Mouse (Mus musculus): Measurements from ENCODE around the gene Fancm. TPM values are rescaled to one million over a fixed set of nuclear protein-coding genes. Genes with fewer than 3 reads are reported as not detected.
A peak's percentile ranks its signal among the peaks of the same experiment; 100 is the strongest.
"Not testable (repeated sequence)": the region's sequence is repeated elsewhere in the genome, so short reads cannot be mapped to it uniquely, and the experiment has no call there.

Fancm gene
- total RNA-seq, 2 experiments from 2014 or later: 11.4 to 12.1 TPM

- no peak for DNase-seq (ENCODE audit: extremely low spot score in 1 of 2, low spot score in 2 of 2)
- intact Hi-C loops (cut with DNase I): no loop called here
Measured at GRCm38 (mm10) chr12:65113925-65114324, 38.5 kb downstream of the Fancm start.

GRCm38 (mm10) chr12:65114978-65115377 is 39.6 kb downstream of the Fancm start:
- DNase-seq (ENCODE audit: extremely low spot score in 1 of 2, low spot score in 2 of 2); intact Hi-C loops (cut with DNase I): not testable (repeated sequence)

DNA sequence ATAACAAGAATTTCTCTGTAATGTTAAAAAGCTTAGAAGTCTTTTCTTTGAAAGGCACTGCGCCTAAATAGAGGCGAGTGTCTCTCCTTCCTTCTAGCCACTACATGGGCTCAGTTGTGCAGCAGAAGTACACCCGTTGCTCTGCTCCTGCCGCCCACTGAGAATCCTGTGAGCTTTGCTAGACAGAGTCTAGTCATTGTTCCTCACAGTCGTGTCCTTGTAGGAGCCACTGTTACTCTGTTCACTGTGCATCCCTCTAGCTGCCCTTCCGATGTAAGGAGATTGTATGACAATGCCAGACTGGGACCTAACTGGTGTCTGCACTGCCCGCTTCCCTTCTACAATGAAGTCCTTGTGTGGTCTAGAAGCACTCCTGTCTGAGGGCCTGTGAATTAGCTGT is 43.6 kb downstream of the Fancm start:
- intact Hi-C loops (cut with DNase I): no loop called here
- DNase-seq (ENCODE audit: extremely low spot score in 1 of 2, low spot score in 2 of 2): peak in 1 of 2 experiments; percentile 2

DNA sequence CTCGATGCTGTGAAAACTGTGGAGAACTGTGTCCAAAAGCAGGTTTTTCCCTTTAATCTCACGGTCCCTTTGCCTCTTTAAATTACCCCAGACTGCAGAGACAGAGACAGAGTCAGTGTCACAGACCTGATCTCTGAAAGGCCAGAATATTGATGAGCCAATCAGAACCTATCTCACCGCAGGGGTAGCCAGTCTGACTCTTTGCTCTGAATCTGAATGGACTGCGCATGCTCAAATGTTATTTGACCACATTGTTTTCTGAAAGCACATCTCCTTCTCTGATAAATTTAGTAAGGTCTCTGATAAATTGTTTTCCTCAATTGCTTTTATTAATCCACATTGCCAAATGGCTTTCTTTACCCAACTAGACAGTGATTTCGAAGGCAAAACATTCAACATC is 44.0 kb downstream of the Fancm start:
- intact Hi-C loops (cut with DNase I): no loop called here
- no peak for DNase-seq (ENCODE audit: extremely low spot score in 1 of 2, low spot score in 2 of 2)

DNA sequence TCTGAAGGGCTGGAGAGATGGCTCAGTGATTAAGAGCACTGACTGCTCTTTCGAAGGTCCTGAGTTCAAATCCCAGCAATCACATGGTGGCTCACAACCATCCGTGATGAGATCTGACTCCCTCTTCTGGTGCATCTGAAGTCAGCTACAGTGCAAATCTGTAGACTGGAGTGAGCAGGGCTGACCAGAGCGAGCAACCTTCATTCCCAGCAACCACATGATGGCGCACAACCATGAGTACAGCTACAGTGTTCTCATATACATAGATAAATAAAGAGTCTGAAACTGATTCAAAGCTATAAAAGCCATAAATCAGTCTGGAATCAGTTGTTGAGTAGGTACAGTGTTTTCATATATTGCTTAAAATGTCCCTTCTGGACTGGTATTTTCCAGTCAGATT is 60.7 kb downstream of the Fancm start:
- DNase-seq (ENCODE audit: extremely low spot score in 1 of 2, low spot score in 2 of 2); intact Hi-C loops (cut with DNase I): not testable (repeated sequence)

GRCm38 (mm10) chr12:65172021-65172951 is 96.9 kb downstream of the Fancm start, which contains the start of gene Mis18bp1:
Mis18bp1 (minus strand) TSS chr12:65172604.
- peak; percentile 93 to 96 for DNase-seq (ENCODE audit: extremely low spot score in 1 of 2, low spot score in 2 of 2)
- intact Hi-C loops (cut with DNase I): no loop called here

- DNase-seq (ENCODE audit: extremely low spot score in 1 of 2, low spot score in 2 of 2): peak; percentile 45 to 46
- intact Hi-C loops (cut with DNase I): not testable (repeated sequence)
Measured at GRCm38 (mm10) chr12:65172959-65173358, 97.6 kb downstream of the Fancm start.

DNA sequence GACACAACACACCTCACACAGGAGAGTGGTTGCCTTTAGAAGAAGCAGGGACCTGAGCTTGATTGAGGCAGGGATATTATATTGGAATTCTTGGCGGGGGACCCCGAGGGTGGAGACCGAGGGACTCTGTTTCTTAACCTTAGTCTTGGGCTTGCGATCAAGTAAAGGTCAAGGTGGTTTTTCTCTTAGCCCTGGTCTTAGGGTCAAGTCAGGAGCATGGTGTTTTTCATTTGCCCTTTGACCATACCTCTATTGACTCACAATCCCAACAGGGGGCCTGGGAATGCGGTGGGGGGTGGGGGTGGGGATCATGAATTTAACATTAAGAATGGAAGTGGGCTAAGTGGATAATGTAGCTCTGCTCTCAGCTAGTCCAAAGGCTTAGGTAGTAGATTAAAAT is 98.3 kb downstream of the Fancm start:
- DNase-seq (ENCODE audit: extremely low spot score in 1 of 2, low spot score in 2 of 2): no peak
- intact Hi-C loops (cut with DNase I): no loop called here

Other genes with a start within 250 kb of the Fancm start
- gene Gm527, start 157.7 kb upstream of the Fancm start, total RNA-seq (2021): 10 to 100 TPM; 11.0 to 14.8 TPM
- 10 to 100 TPM; 23.3 to 24.4 TPM for gene Klhl28, start 110.1 kb upstream of the Fancm start, total RNA-seq (2021)
- 10 to 100 TPM; 39.1 to 39.4 TPM for gene Togaram1, start 109.8 kb upstream of the Fancm start, total RNA-seq (2021)
- gene Prpf39, start 39.3 kb upstream of the Fancm start, total RNA-seq (2021): 10 to 100 TPM; 42.4 to 45.5 TPM
- 100 to 1,000 TPM; 186 to 206 TPM for gene Fkbp3, start 1.6 kb upstream of the Fancm start, total RNA-seq (2021)
- 1 to 10 TPM; 1.5 to 1.8 TPM for gene Mis18bp1, start 97.0 kb downstream of the Fancm start, total RNA-seq (2021)
- not detected for gene Wdr20rt, start 149.9 kb downstream of the Fancm start, total RNA-seq (2021)

All from left cerebral cortex, postnatal 10 days (tissue).